Mouse (Mus musculus) ES-Bruce4 (cell line): Measurements from ENCODE around the gene Gm5089.

ENCODE experiments used
- CTCF ChIP-seq: IDR thresholded peaks from one replicate; pipeline ENCODE4 v1.8.1; 2011; ENCODE audit warnings: low read depth, low read length
- EP300 ChIP-seq: IDR thresholded peaks from 2 replicates; pipeline ENCODE4 v1.6.1; 2011; ENCODE audit warnings: low read depth, low read length; ENCODE audit not compliant: insufficient read depth
- POLR2A ChIP-seq: IDR thresholded peaks from one replicate; pipeline ENCODE4 v1.8.1; 2011; ENCODE audit warnings: low read length; ENCODE audit not compliant: insufficient read depth

DNA sequence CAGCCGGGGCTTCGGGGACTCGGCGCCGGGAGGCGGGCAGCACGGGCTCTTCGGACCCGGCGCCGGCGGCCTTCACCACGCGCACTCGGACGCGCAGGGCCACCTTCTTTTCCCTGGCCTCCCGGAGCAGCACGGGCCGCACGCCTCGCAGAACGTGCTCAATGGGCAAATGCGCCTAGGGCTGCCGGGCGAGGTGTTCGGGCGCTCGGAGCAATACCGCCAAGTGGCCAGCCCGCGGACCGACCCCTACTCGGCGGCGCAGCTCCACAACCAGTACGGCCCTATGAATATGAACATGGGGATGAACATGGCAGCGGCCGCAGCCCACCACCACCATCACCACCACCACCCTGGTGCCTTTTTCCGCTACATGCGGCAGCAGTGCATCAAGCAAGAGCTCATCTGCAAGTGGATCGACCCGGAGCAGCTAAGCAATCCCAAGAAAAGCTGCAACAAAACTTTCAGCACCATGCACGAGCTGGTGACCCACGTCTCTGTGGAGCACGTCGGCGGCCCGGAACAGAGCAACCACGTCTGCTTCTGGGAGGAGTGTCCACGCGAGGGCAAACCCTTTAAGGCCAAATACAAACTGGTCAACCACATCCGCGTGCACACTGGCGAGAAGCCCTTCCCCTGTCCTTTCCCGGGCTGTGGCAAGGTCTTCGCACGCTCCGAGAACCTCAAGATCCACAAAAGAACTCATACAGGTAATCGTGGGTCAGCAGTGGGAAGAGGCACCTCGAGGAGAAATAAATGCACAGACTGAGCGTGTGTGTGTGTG, 25.3 kb upstream of the Gm5089 start:
- TF ChIP-seq CTCF = no peak
- no peak for TF ChIP-seq POLR2A
- TF ChIP-seq EP300 = no peak
